Mouse (Mus musculus): ENCODE data around the gene Srp68. TPM values are rescaled to one million over a fixed set of nuclear protein-coding genes. Genes with fewer than 3 reads are reported as not detected.

Srp68 gene
- total and polyA plus RNA-seq, 3 experiments, result 146 to 228 (median 180) TPM

GRCm38 (mm10) chr11:116298221-116298620, 24.2 kb upstream of the Srp68 start:
- Histone ChIP-seq H3K36me3 (ENCODE audit: control insufficient read depth in 1 of 2, insufficient read depth in 2 of 2, low read length in 2 of 2) (no peaks in the 10 kb centered on the region; a peak in 1 of 4 replicates), H3K9ac (ENCODE audit: control insufficient read depth, low read depth, low read length, poor library complexity, severe bottlenecking) (no peak overlapping the region), H3K4me3 (ENCODE audit: control insufficient read depth in 1 of 2, insufficient read depth in 1 of 2, low read depth in 2 of 2, low read length in 2 of 2) (no peak overlapping the region), H3K4me1 (ENCODE audit: control insufficient read depth in 1 of 2, insufficient read depth in 2 of 2, low read length in 2 of 2) (no peaks in the 10 kb centered on the region), H3K27me3 (ENCODE audit: control insufficient read depth in 1 of 2, insufficient read depth in 2 of 2, low read length in 2 of 2) (no peaks in the 10 kb centered on the region), H3K27ac (ENCODE audit: control insufficient read depth, low read depth, low read length) (no peak overlapping the region), H3K9me3 (replicated peaks; ENCODE audit: insufficient read depth, low read length) (no peaks in the 10 kb centered on the region), H3K79me2 (ENCODE audit: control insufficient read depth, insufficient read depth, low read length, poor library complexity) (no peaks in the 10 kb centered on the region)
- DNase-seq (ENCODE audit: low read depth, low spot score), result no peak
- TF ChIP-seq MAFK (IDR thresholded peaks at IDR 0.05; ENCODE audit: borderline replicate concordance, low read depth, low read length) (no peak), ZMIZ1 (IDR thresholded peaks at IDR 0.05; ENCODE audit: low read depth, low read length) (no peak), USF2 (IDR thresholded peaks at IDR 0.05; ENCODE audit: borderline replicate concordance in 1 of 2, insufficient read depth in 1 of 2, low read depth in 1 of 2, low read length in 2 of 2) (no peak), JUND (IDR thresholded peaks at IDR 0.05; ENCODE audit: low read depth, low read length) (no peak), UBTF (IDR thresholded peaks at IDR 0.05; ENCODE audit: borderline replicate concordance, insufficient read depth, low read depth, low read length) (no peak), NELFE (IDR thresholded peaks at IDR 0.05; ENCODE audit: low read depth, low read length) (no peak), KAT2A (conservative IDR thresholded peaks at IDR 0.05; ENCODE audit: low read depth, low read length) (no peak), RCOR1 (IDR thresholded peaks at IDR 0.05; ENCODE audit: low read depth, low read length) (no peak), USF1 (IDR thresholded peaks at IDR 0.05; ENCODE audit: low read depth, low read length) (no peak), ZC3H11A (IDR thresholded peaks at IDR 0.05; ENCODE audit: low read depth, low read length) (no peak), SMC3 (IDR thresholded peaks at IDR 0.05; ENCODE audit: low read depth, low read length) (no peak), MAX (IDR thresholded peaks at IDR 0.05; ENCODE audit: low read length) (no peak), ELF1 (IDR thresholded peaks at IDR 0.05; ENCODE audit: low read depth, low read length) (no peak), MXI1 (IDR thresholded peaks at IDR 0.05; ENCODE audit: low read depth, low read length) (no peak)

- no peak overlapping the region for H3K4me3 ChIP-seq (ENCODE audit: control insufficient read depth in 1 of 2, insufficient read depth in 1 of 2, low read depth in 2 of 2, low read length in 2 of 2)
- H3K27ac ChIP-seq (ENCODE audit: control insufficient read depth, low read depth, low read length), result no peak overlapping the region
- no peak overlapping the region for H3K9ac ChIP-seq (ENCODE audit: control insufficient read depth, low read depth, low read length, poor library complexity, severe bottlenecking)
- H3K4me1 ChIP-seq (ENCODE audit: control insufficient read depth in 1 of 2, insufficient read depth in 2 of 2, low read length in 2 of 2), result no peaks in the 10 kb centered on the region
- TF ChIP-seq SMC3 (IDR thresholded peaks at IDR 0.05; ENCODE audit: low read depth, low read length) (no peak), RCOR1 (IDR thresholded peaks at IDR 0.05; ENCODE audit: low read depth, low read length) (no peak), USF1 (IDR thresholded peaks at IDR 0.05; ENCODE audit: low read depth, low read length) (no peak), GATA1 (IDR thresholded peaks at IDR 0.05; ENCODE audit: low read depth, low read length) (no peak), EP300 (IDR thresholded peaks at IDR 0.05; ENCODE audit: low read depth in 1 of 2, low read length in 2 of 2) (no peak), GABPA (IDR thresholded peaks at IDR 0.05; ENCODE audit: low read depth, low read length) (no peak)
- no peaks in the 10 kb centered on the region for H3K27me3 ChIP-seq (ENCODE audit: control insufficient read depth in 1 of 2, insufficient read depth in 2 of 2, low read length in 2 of 2)
- no peaks in the 10 kb centered on the region for H3K79me2 ChIP-seq (ENCODE audit: control insufficient read depth, insufficient read depth, low read length, poor library complexity)
- DNase-seq (ENCODE audit: low read depth, low spot score), result no peak
- H3K36me3 ChIP-seq (ENCODE audit: control insufficient read depth in 1 of 2, insufficient read depth in 2 of 2, low read length in 2 of 2), result no peaks in the 10 kb centered on the region; a peak in 1 of 4 replicates
- H3K9me3 ChIP-seq (replicated peaks; ENCODE audit: insufficient read depth, low read length), result no peaks in the 10 kb centered on the region
Observed at GRCm38 (mm10) chr11:116297017-116297416, 23.0 kb upstream of the Srp68 start.
